Comparison of ENCODE assay signal across 23 mouse cellular contexts in genomic region chr5:48460221-48460620, GRCm38 (mm10).
"Had no signal": no experiment of that assay in that cellular context is flagged by ENCODE, and none has a peak within 500 bp of the region (broad histone marks: within the 10 kb centered on the region; RNA-seq: fewer than 3 reads in every experiment).

No protein-coding gene starts in this region.

- H3K9me3 ChIP-seq: limb, embryonic 12.5 days; limb, embryonic 15.5 days; midbrain, embryonic 12.5 days; midbrain, embryonic 15.5 days; neural tube, embryonic 13.5 days; stomach, embryonic 15.5 days had no signal

- DNase-seq: kidney, adult 18-20 months; kidney, postnatal 25 days; left cerebral cortex, postnatal 4 days; liver, postnatal 0 days; lung, embryonic 14.5 days; retina, postnatal 1 day; right cerebral cortex, postnatal 25 days; spleen, adult 18-20 months; thymus, adult 18-20 months; thymus, postnatal 36 days had no signal

- H3K4me2 ChIP-seq: limb, embryonic 12.5 days; limb, embryonic 15.5 days; liver, embryonic 11.5 days; lung, embryonic 14.5 days; midbrain, embryonic 12.5 days; midbrain, embryonic 15.5 days; neural tube, embryonic 13.5 days; stomach, embryonic 15.5 days had no signal

- H3K27ac ChIP-seq: kidney, postnatal 0 days; limb, embryonic 12.5 days; limb, embryonic 15.5 days; liver, embryonic 14.5 days; macrophage; midbrain, embryonic 12.5 days; midbrain, embryonic 15.5 days; neural tube, embryonic 13.5 days; stomach, embryonic 15.5 days had no signal

- H3K4me3 ChIP-seq: limb, embryonic 12.5 days; limb, embryonic 15.5 days; midbrain, embryonic 12.5 days; midbrain, embryonic 15.5 days; myocyte; neural tube, embryonic 13.5 days; stomach, embryonic 15.5 days had no signal

- ATAC-seq: intestine, embryonic 16.5 days; liver, postnatal 0 days; lung, postnatal 0 days; midbrain, embryonic 15.5 days had no signal

- H3K27me3 ChIP-seq: limb, embryonic 12.5 days; limb, embryonic 15.5 days; midbrain, embryonic 12.5 days; midbrain, embryonic 15.5 days; neural tube, embryonic 13.5 days; stomach, embryonic 15.5 days had no signal

- H3K4me1 ChIP-seq: limb, embryonic 12.5 days; limb, embryonic 15.5 days; midbrain, embryonic 12.5 days; midbrain, embryonic 15.5 days; neural tube, embryonic 13.5 days; stomach, embryonic 15.5 days had no signal

- H3K36me3 ChIP-seq: limb, embryonic 12.5 days; limb, embryonic 15.5 days; midbrain, embryonic 12.5 days; midbrain, embryonic 15.5 days; neural tube, embryonic 13.5 days; stomach, embryonic 15.5 days had no signal

- H3K9ac ChIP-seq: limb, embryonic 12.5 days; limb, embryonic 15.5 days; liver, embryonic 14.5 days; liver, postnatal 0 days; lung, embryonic 14.5 days; midbrain, embryonic 12.5 days; midbrain, embryonic 15.5 days; neural tube, embryonic 13.5 days; stomach, embryonic 15.5 days had no signal
